Mouse (Mus musculus): Measurements from ENCODE around the gene Atox1.

GRCm38 (mm10) chr11:55438031-55438430 is 23.0 kb downstream of the Atox1 start:
- TF ChIP-seq UBTF (IDR thresholded peaks at IDR 0.05; ENCODE audit: borderline replicate concordance, insufficient read depth, low read depth, low read length) (no peak), CTCF (IDR thresholded peaks at IDR 0.05 in 2 of 3, conservative IDR thresholded peaks at IDR 0.05 in 1 of 3; ENCODE audit: control insufficient read depth in 1 of 3, insufficient read depth in 1 of 3, low read depth in 2 of 3, low read length in 3 of 3, poor library complexity in 1 of 3, severe bottlenecking in 1 of 3) (no peak), NRF1 (IDR thresholded peaks at IDR 0.05; ENCODE audit: insufficient read depth, low read depth, low read length, poor library complexity, severe bottlenecking) (no peak), CHD2 (IDR thresholded peaks at IDR 0.05; ENCODE audit: low read length) (no peak), TBP (IDR thresholded peaks at IDR 0.05; ENCODE audit: low read depth, low read length) (no peak), USF1 (IDR thresholded peaks at IDR 0.05; ENCODE audit: low read depth, low read length) (no peak)

Measured in MEL (cell line).